Mouse (Mus musculus) heart, postnatal 14 days (tissue): ENCODE measurements around the gene Cadm4. TPM values are rescaled to one million over a fixed set of nuclear protein-coding genes. Genes with fewer than 3 reads are reported as not detected.

Experiments used
- DNase-seq, 2 experiments: peaks; one replicate each; pipeline ENCODE4 v3.0.0; 2021 to 2022
- intact Hi-C: fragments of 180-260 bp; cut with DNase I; formaldehyde crosslinking; loops from one replicate; pipeline ENCODE4 v1.15.1; 2025
- total RNA-seq, 2 experiments: library from RNA; stranded (reverse); gene quantifications; 2 replicates each; pipeline ENCODE4 v1.2.3; 2021

Cadm4 gene
- total RNA-seq, 2 experiments from 2014 or later, result 14.3 to 14.7 TPM

- DNase-seq, result no peak
- intact Hi-C loops, result no loop called here
These were observed 70.3 kb downstream of the Cadm4 start for GRCm38 (mm10) chr7:24551985-24552759.

Other genes starting within 250 kb of the Cadm4 start
- 1 to 10 TPM; 1.9 to 2.1 TPM for gene Zfp109, start 244.5 kb upstream of the Cadm4 start, total RNA-seq
- 1 to 10 TPM; 1.8 to 1.9 TPM for gene Zfp108, start 227.2 kb upstream of the Cadm4 start, total RNA-seq
- 1 to 10 TPM; 3.1 to 4.9 TPM for gene Zfp93, start 211.6 kb upstream of the Cadm4 start, total RNA-seq
- gene Zfp61, start 180.8 kb upstream of the Cadm4 start, total RNA-seq, result 1 to 10 TPM; 3.3 to 4.0 TPM
- gene Zfp94, start 165.4 kb upstream of the Cadm4 start, total RNA-seq, result 1 to 10 TPM; 1.7 to 2.1 TPM
- gene Tescl, start 148.1 kb upstream of the Cadm4 start, total RNA-seq, result not detected
- gene Lypd5, start 132.8 kb upstream of the Cadm4 start, total RNA-seq, result not detected
- 1 to 10 TPM; 1.0 to 3.3 TPM for gene Kcnn4, start 111.8 kb upstream of the Cadm4 start, total RNA-seq
- 10 to 100 TPM in 1 of 2 experiments, 1 to 10 TPM in 1; 9.4 to 10.2 TPM for gene Smg9, start 82.4 kb upstream of the Cadm4 start, total RNA-seq
- not detected for gene Irgc1, start 29.7 kb upstream of the Cadm4 start, total RNA-seq
- 1 to 10 TPM; 3.5 to 4.0 TPM for gene Plaur, start 19.5 kb upstream of the Cadm4 start, total RNA-seq
- 10 to 100 TPM; 13.8 to 14.7 TPM for gene Zfp428, start 25.0 kb downstream of the Cadm4 start, total RNA-seq
- gene AC161166.1, start 30.4 kb downstream of the Cadm4 start, total RNA-seq, result not detected
- gene Irgq, start 48.7 kb downstream of the Cadm4 start, total RNA-seq, result 10 to 100 TPM; 18.2 to 19.5 TPM
- gene Pinlyp, start 64.1 kb downstream of the Cadm4 start, total RNA-seq, result not detected
- 10 to 100 TPM; 23.8 to 26.3 TPM for gene Xrcc1, start 64.3 kb downstream of the Cadm4 start, total RNA-seq
- 10 to 100 TPM; 29.8 to 30.1 TPM for gene Ethe1, start 105.5 kb downstream of the Cadm4 start, total RNA-seq
- under 1 TPM; 0.12 TPM for gene Zfp575, start 105.6 kb downstream of the Cadm4 start, total RNA-seq
- under 1 TPM; 0.51 to 0.55 TPM for gene Phldb3, start 128.7 kb downstream of the Cadm4 start, total RNA-seq
- not detected for gene Lypd3, start 154.5 kb downstream of the Cadm4 start, total RNA-seq
- gene Tex101, start 194.7 kb downstream of the Cadm4 start, total RNA-seq, result not detected
- not detected for gene BC049730, start 227.2 kb downstream of the Cadm4 start, total RNA-seq
- not detected for gene Gm4763, start 244.9 kb downstream of the Cadm4 start, total RNA-seq